Mouse (Mus musculus): ENCODE data around the gene S1pr5. TPM values are rescaled to one million over a fixed set of nuclear protein-coding genes. Genes with fewer than 3 reads are reported as not detected.
"Not testable (repeated sequence)": the region's sequence is repeated elsewhere in the genome, so short reads cannot be mapped to it uniquely, and the experiment has no call there.

The S1pr5 gene
- total RNA-seq, 2 experiments from 2014 or later = 0.20 to 0.28 TPM

DNA sequence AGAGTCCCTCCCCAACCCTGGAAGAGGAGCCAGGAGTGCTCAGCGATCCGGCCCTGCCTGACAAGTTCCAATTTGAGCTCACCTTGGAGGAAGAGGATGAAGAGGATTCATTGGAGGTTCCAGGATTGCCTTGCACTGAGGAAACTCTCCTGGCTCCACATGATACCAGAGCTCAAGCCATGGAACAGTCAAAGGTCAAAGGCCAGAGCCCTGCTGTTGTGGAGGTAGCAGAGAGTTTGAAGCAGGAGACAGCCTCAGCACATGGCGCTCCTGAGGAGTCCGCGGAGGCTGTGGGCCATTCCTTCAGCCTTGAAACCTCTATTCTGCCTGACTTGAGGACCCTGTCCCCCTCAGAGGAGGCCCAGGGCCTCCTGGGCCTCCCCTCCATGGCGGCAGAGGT, 37.4 kb downstream of the S1pr5 start:
- no peak for DNase-seq (ENCODE audit: low spot score in 2 of 2)

DNA sequence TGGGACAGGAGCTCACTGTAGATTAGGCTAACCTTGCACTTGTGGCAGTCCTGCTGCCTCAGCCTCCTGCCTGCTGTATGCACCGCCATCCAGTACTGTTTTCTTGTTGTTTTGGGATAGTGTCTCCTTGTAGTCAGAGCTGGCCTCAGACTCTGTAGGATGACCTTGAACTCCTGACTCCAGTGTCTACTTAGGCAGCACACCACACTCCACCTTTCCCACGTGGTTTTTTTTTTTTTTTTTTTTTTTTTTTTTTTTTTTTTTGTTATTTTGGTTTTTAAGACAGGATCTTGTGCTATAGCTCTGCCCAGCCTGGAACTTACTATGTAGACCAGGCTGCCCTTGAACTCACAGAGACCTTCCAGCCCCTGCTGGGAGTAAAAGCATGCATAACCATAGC, 39.6 kb downstream of the S1pr5 start:
- no peak for DNase-seq (ENCODE audit: low spot score in 2 of 2)

DNA sequence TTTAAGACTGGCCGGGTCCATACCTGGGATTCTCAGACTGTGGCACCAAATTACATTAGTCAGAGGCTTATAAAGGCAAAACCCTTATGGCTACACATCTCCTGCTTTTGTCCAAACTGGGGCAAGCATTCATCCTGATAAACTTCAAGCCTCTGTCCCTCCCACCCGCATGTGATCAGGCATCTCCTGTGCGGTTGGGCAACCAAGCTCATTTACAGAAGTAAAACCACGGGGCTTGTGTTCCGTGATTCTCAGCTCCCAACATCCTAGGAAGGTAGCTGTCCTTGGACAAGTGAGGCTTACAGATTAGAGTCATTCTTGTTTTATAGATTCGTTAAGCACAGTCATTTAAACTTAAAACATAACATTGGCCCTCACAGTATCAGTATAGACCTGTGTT, 41.4 kb downstream of the S1pr5 start:
- no peak for DNase-seq (ENCODE audit: low spot score in 2 of 2)

DNA sequence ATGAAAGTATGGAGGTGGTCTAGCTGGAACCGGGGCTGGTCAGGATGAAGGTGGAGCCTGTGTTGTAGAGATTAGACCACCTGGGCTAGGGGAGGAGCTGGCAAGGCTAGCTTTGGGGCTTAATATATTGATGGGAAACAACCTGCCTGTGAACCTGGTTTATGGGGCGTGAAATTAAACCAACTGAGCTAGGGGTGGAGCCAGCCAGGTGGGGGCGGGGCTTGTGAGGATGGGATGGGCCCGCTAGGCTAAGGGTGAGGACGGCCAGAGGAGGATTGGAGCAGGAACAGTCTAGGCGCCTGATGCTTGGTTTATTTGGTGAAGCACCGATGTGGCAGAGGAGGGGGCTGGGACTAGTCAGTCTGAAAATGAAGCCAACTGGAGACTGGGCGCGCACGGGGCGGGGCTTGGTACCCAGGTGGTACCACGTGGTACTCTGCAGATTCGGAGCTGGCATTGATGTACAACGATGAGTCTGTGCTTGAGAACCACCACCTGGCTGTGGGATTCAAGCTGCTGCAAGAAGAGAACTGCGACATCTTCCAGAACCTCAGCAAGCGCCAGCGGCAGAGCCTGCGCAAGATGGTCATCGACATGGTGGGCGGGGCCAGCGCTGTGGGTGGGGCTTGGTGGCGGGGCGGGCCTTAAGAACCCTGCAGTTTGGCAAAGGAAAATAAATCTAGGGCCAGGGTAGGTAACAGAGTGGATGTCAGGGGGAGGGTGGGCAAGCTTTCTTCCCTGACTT, 43.5 kb downstream of the S1pr5 start:
- DNase-seq (ENCODE audit: low spot score in 2 of 2) = no peak

DNA sequence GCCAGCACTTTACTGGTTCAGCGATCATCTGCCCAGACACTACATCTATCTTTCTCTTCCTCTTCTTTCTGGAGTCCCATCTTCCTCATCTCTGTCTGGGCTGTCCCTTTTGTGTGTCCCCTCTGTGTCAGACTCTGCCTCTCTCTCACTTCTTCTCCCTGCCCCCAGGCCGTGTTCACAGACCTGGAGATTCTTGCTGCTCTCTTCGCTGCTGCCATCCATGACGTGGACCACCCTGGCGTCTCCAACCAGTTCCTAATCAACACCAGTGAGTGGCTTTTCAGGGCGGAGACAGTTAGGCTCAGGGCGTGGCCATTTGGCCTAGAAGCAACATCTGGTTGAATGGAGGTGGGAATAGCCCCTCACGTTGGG, 44.1 kb downstream of the S1pr5 start:
- no peak for DNase-seq (ENCODE audit: low spot score in 2 of 2)

DNA sequence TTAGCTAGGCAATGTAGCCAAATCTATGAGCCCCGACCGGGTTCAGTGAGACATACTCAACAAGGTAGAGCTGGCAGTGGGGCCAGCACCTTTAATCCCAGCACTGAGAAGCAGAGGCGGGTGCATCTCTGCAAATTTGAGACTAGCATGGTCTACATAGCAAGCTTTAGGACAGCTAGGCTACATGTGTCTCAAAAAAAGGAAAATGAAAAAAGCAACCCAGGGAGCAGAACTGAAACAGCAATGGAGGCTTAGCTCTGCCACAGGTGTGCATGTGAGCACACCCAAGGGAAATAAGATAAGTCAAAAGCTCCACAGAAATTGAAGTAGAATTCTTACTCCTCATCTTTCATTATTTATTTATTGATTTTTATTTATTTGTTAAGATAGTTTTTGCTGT, 49.3 kb downstream of the S1pr5 start:
- no peak for DNase-seq (ENCODE audit: low spot score in 2 of 2)

DNA sequence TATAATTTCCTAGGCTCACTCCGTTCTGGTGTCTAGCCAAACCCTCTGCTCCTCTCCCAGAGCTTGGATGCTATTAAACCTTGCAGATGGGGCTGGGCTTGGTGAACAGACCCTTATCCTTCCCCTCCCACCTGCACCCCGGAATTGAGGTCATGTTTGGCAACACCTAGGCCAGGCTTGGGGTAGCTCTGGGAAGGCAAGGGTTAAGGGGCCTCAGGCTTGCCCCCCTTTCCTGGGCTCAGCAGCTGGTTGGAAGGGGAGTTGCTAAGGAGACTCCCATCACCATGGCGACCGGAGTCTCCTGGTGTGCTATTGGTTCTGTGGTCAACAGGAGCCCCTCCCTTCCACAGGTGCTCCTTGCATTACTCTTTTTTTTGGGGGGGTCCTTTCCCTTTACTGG, 50.3 kb downstream of the S1pr5 start:
- no peak for DNase-seq (ENCODE audit: low spot score in 2 of 2)

DNA sequence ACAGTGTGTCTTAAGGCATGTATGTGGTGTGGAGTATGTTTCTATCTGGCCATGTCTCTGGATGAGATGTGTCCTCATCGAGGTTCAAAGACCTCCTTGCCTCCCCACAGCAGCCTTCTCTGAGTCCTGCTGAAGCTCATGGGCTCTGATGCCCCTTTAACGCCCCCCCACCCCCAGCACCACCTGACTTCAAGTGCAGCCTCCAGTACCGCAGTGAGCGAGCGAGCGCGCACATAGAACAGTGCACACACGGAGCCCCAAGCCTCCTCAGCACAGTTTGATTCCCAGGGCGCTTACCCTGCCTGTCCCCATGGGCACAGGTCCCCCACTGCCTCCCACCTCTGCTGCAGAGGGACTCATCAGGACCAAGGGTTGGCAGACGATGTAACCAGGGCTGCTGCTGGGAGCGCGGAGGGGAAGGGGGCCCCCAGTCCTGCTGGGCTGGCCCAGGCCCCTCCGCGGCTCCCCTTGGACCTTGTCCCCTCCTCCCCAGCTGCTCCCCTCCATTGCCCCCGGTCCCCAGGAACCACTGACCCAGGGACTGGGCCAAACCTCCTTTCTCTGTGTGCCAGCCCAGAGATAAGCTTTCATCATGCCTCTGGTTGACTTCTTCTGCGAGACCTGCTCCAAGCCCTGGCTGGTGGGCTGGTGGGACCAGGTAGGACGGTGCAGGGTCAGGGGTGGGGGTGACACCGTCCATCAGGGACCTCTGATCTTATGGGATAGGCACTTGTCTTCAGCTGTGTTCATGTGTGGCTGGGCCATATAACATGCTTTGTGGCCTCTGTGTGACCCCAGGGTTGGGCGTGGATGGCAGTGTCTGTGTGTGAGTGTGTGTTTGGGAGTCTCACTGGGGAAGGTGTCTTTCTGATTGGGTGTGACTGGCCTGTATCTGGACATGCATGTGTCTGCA, 51.5 kb downstream of the S1pr5 start:
- DNase-seq (ENCODE audit: low spot score in 2 of 2) = no peak

DNA sequence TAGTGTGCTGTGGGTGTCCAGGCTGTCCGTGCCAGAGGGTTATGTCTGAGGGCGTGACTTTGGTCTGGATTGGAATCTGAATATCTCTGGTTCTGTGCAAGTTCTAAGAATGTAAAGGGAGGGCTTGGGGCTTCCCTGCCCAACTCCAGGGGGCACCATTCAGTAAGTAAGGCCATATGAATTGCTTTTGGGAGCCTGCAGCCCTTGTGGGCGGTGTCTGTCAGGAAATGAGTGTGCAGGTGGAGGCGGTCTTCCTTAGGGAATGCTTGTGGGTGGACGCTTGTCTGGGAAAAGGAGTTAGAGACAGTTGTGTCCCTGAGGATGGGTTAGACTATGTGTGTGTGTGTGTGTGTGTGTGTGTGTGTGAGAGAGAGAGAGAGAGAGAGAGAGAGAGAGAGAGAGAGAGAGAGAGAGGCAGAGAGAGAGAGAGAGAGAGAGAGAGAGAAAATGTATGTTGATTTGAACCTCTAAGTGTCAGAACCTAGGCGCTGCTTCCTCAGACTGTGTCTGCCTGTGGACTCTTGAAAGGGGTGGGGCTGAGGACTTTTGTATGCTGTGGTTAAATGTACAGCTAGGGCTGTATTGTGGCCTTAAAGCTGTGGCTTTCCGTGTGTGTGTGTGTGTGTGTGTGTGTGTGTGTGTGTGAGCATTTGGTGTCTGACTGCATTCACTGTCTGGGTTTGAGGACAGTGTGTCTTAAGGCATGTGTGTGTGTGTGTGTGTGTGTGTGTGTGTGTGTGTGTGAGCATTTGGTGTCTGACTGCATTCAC, 52.3 kb downstream of the S1pr5 start:
- DNase-seq (ENCODE audit: low spot score in 2 of 2) = not testable (repeated sequence)

DNA sequence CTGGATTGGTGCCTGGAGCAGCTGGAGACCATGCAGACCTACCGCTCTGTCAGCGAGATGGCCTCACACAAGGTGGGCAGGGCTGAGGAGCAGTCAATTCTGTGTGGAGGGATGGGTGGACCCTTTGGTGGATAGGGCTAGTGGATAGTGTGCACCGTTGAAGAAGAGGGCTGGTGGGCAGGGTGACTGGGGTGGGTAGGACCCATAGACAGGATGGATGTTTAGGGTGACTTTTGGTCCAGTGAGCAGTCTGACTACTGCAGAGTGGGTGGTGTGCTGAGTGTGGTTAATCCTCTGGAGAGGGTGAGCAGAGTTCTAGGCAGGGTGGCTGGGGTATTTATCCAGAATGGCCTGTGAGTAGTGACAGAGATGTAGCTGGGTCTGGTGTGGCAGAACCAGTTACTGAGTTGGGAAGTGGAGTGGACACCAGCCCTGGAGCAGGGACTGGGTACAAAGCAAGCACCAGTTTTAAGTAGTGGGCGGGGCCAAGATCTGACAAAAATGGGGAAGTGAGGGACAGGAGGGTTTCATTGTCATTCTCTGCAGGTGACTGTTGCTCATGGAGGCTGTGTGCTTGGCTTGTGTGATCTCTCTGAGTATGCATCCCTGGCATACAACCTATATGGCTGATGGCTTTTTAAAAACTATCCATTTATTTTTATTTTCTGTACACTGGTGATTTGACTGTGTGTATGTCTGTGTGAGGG, 53.3 kb downstream of the S1pr5 start:
- DNase-seq (ENCODE audit: low spot score in 2 of 2) = no peak

DNA sequence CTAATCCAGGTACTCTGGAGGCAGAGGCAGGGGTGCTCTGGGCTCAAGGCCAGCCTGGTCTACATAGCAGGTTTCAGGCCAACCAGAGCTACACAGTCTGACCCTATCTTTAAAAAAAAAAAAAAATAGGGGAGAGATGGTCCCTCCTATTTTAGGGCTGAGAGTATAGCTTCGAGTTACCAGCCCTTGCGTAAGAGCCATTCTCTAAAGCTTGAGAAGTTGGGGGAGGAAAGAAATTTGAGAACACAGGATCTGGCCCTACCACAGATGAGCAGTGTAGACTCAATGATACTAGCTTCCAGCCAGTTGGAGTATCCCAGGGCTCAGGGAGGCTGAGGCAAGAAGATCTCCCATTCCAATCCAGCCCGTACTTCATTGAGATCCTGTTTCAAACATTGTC, 54.5 kb downstream of the S1pr5 start:
- DNase-seq (ENCODE audit: low spot score in 2 of 2) = no peak

Other genes starting within 250 kb of the S1pr5 start
- gene Mrpl4, start 245.7 kb downstream of the S1pr5 start, total RNA-seq (2021) = 10 to 100 TPM; 96.9 to 97.0 TPM
- gene Icam1, start 232.5 kb downstream of the S1pr5 start, total RNA-seq (2021) = 10 to 100 TPM in 1 of 2 experiments, 1 to 10 TPM in 1; 10.0 to 11.7 TPM
- gene Icam4, start 219.1 kb downstream of the S1pr5 start, total RNA-seq (2021) = 1 to 10 TPM; 3.8 to 4.5 TPM
- 1 to 10 TPM in 1 of 2 experiments, under 1 TPM in 1; 0.81 to 1.3 TPM for gene Icam5, start 216.4 kb downstream of the S1pr5 start, total RNA-seq (2021)
- gene Zglp1, start 181.3 kb downstream of the S1pr5 start, total RNA-seq (2021) = not detected
- gene Gm49373, start 175.3 kb downstream of the S1pr5 start, total RNA-seq (2021) = under 1 TPM in 1 of 2 experiments, not detected in 1; 0.64 TPM
- 10 to 100 TPM; 32.9 to 37.7 TPM for gene Fdx1l, start 174.8 kb downstream of the S1pr5 start, total RNA-seq (2021)
- gene Gm38431, start 156.4 kb downstream of the S1pr5 start, total RNA-seq (2021) = 1 to 10 TPM; 3.1 to 3.9 TPM
- 10 to 100 TPM; 67.0 to 68.4 TPM for gene Raver1, start 156.4 kb downstream of the S1pr5 start, total RNA-seq (2021)
- 10 to 100 TPM; 18.9 to 19.2 TPM for gene Tyk2, start 117.2 kb downstream of the S1pr5 start, total RNA-seq (2021)
- gene Cdc37, start 98.5 kb downstream of the S1pr5 start, total RNA-seq (2021) = 100 to 1,000 TPM; 174 to 190 TPM
- gene Pde4a, start 82.7 kb downstream of the S1pr5 start, total RNA-seq (2021) = 10 to 100 TPM in 1 of 2 experiments, 1 to 10 TPM in 1; 9.7 to 10.6 TPM
- 10 to 100 TPM; 46.6 to 50.8 TPM for gene Keap1, start 9.1 kb downstream of the S1pr5 start, total RNA-seq (2021)
- 10 to 100 TPM; 33.4 to 38.7 TPM for gene Atg4d, start 16.9 kb upstream of the S1pr5 start, total RNA-seq (2021)
- gene Kri1, start 39.5 kb upstream of the S1pr5 start, total RNA-seq (2021) = 10 to 100 TPM; 40.2 to 41.8 TPM
- gene Cdkn2d, start 43.0 kb upstream of the S1pr5 start, total RNA-seq (2021) = 10 to 100 TPM; 21.9 to 25.6 TPM
- gene Ap1m2, start 63.9 kb upstream of the S1pr5 start, total RNA-seq (2021) = 1 to 10 TPM in 1 of 2 experiments, not detected in 1; 3.4 TPM
- gene Slc44a2, start 72.3 kb upstream of the S1pr5 start, total RNA-seq (2021) = 10 to 100 TPM; 73.6 to 75.4 TPM
- 100 to 1,000 TPM; 107 to 118 TPM for gene Ilf3, start 119.4 kb upstream of the S1pr5 start, total RNA-seq (2021)
- gene Qtrt1, start 163.4 kb upstream of the S1pr5 start, total RNA-seq (2021) = 10 to 100 TPM; 34.0 to 35.3 TPM
- gene Dnm2, start 176.5 kb upstream of the S1pr5 start, total RNA-seq (2021) = 100 to 1,000 TPM; 111 to 116 TPM